Mouse (Mus musculus): ENCODE measurements around the gene Vtn.

DNA sequence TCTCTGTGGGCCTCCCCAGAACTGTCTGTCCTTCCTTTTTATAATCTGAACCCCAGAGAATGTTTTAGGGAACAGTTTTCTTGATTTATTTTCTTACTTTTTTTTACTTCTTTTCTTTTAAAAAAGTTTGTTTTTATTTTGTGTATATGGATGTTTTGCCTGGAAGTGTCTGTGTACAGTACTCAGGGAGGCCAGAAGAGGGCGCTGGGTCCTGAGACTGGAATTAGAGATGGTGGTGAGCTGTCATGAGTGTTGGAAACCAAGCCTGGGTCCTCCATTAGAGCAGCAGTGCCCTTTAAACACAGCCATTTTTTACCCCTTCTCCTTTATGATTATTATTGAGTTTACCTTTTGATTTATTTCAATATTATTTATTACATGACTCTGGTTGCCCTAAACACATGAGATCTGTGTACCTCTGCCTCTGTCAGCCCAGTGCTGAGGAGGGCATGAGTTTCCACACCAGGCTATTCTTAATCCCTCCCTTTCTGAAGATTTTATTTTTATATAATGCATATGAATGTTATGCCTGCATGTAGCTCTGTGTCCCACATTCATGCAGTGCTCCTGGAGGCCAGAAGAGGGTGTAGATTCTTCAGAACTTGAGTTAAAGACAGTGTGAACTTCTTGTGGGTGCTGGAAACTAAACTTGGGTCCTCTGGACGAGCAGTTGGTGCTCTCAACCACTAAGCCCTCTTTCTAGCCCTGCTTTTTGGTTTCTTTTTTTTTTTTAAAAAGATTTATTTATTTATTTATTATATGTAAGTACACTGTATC lies 16.8 kb downstream of the Vtn start:
- no peak for TF ChIP-seq CTCF (IDR thresholded peaks at IDR 0.05; ENCODE audit: extremely low read depth, insufficient read depth, low read length)
- no peak for TF ChIP-seq POLR2A (IDR thresholded peaks at IDR 0.05; ENCODE audit: extremely low read depth, insufficient read depth, low read length)
